Mouse (Mus musculus) ovary, postnatal 14 days (tissue): ENCODE data around the gene Cd63.

Experiments
- DNase-seq: peaks from one replicate; pipeline ENCODE4 v3.0.0; 2022; ENCODE audit warnings: low spot score

The Cd63 gene

GRCm38 (mm10) chr10:128904812-128905211 is 4.0 kb downstream of the Cd63 start:
- DNase-seq: no peak

GRCm38 (mm10) chr10:128908778-128909448 is 8.1 kb downstream of the Cd63 start:
- no peak for DNase-seq

- peak; percentile 75 for DNase-seq
These were observed 8.8 kb downstream of the Cd63 start for GRCm38 (mm10) chr10:128909567-128910028.

GRCm38 (mm10) chr10:128910066-128910841 is 9.5 kb downstream of the Cd63 start:
- peak; percentile 61 for DNase-seq

- DNase-seq: no peak
These were observed 10.6 kb downstream of the Cd63 start for GRCm38 (mm10) chr10:128911430-128911829.

GRCm38 (mm10) chr10:128912268-128912667 is 11.5 kb downstream of the Cd63 start:
- no peak for DNase-seq

DNA sequence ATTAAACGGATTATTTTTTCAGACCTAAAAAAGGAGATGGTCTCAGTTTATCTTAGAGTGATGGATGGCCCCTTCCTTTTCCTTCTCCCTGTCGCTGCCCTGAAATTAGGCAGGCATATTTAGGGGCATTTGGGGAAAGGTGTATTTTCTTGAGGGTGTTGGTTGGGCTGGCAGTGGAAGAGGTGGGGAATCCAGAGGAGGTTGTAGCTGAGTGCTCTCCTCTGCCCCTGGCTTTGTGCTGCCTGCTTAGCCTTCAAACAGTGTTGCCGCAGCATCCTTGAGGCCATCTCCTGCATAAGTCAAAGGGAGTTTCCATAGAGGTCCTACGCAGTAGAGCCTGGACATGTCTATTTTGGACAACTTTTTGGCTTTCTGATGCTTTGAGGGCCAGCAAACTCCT is 12.0 kb downstream of the Cd63 start:
- no peak for DNase-seq

DNA sequence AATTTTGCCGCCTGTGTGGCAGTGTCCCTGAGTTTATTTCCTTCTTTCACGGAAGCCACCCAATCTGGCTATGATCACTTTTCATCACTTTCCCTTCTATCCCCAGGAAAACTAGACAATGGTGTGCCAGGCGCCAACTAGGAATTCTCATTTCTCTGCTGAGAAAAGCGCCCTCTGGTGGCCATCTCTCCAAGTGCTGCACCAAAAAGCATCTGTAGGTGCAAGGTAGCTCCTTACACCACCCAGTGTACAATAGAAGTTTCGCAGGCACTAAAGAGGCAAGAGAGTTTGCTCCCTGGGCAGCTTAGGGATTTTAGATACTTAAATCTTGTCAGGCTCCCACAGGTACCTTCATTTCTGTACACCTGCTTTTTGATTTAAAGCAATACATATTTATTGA is 12.4 kb downstream of the Cd63 start:
- DNase-seq: peak; percentile 89

DNA sequence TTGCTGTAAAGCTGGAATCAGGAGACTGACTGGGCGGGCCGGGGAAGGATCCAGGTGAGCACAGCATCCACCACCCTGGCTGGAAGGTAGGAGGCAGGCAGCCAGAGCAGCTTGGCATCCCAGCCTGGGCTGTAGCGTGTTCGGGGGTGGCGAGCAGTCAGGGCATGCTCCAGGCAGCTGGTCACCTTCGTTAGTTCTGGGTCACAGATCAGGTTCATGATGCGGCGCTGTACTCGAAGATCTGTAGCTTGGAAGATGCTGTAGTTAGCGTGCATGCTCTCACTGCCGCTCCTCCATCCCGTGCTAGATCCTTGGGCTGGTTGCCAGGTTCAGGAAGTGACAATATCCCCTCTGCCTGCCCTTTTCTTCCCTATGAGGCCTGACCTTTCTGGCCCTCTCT is 12.9 kb downstream of the Cd63 start:
- no peak for DNase-seq

DNA sequence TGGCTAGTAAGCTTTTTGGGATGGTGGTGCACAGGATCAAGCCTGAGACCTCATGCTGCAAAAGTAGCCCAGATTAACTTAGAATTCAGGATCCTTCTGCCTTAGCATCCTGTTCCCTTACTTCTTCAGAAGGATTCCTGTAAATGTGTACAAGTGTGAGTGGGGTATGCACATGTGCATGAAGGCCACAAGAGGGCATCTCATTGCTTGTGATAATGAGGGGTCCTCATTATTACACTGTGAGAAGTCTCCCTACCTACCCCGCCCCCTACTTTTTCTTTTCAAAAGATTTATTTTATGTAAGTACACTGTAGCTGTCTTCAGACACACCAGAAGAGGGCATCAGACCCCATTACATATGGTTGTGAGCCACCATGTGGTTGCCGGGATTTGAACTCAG is 14.8 kb downstream of the Cd63 start:
- no peak for DNase-seq

DNA sequence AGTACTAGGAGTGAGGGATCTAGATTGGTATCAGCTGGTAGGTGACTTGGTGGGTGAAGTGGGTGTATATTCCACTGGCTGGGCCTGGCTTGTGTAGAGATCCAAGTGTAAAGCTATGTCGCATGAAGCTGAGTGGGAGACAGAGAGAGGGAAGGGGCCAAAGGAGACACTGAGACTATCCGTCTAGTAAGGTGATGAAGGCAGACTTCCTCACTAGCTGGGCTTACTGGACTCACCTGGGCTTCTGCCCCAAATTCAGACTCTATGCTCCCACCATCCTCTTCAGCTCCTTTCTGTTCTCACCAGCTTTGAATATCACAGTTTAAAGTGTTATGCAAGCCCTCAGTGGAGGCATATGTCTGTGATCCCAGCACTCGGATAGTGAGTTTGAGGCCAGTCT is 15.9 kb downstream of the Cd63 start:
- DNase-seq: no peak

GRCm38 (mm10) chr10:128917400-128917799 is 16.6 kb downstream of the Cd63 start:
- no peak for DNase-seq

DNA sequence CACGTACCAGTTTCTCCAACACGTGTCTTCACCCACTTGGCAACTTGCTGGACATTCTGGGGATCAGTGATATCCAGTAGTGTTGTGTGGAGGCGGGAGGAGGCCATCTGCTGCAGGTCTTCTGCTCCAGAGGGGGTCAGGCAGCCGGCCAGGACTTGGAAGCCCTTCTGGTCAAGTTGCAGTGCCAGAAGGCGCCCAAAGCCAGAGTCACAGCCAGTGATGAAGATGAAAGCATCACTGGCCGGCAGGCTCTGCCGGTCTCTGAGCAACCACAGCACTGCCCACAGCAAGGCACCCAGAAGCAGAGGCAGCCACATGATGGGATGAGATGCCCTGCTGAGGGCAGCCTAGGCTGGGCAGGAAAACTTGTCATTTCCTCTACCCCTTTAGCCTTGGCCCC is 17.5 kb downstream of the Cd63 start:
- no peak for DNase-seq

- DNase-seq: no peak
These were observed 18.4 kb downstream of the Cd63 start for GRCm38 (mm10) chr10:128919203-128919631.

DNA sequence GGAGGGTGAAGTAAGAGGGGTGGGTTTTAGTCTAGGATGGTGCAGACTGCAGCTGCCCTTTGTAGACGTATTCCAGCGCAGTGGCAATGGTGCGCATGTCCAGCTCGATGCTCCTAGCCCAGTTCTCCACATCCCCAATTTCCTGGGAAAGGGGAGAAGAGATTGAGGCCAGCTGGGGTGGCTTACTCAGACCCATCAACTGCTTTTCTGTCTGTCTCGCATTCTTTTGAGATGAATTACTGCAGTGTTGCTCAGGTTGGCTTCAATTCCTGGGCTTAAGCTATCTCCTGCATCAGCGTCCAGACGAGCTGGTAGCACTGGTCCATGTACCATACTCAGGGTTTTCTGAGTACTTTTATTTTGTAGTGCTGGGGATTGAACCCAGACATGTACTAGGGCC is 19.2 kb downstream of the Cd63 start:
- DNase-seq: no peak

- DNase-seq: no peak
These were observed 20.0 kb downstream of the Cd63 start for GRCm38 (mm10) chr10:128920736-128921161.

DNA sequence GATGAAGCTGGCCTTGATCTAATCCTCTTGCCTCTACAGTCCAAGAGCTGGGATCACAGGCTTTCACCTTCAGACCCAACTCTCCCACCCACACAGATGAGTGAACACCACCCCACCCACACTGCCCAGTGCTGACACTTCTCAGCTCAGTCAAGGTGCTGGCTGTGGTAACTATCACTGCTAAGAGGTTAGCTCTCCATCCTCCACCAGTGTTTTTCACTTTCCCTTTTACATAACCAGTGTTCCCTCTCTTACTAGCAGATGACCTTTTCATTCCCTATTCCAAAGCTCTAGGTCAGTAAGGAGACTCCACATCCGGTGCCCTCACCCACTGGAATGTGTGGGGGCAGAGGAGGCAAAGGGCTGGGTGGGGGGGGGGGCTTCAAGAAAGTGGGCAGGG is 20.5 kb downstream of the Cd63 start:
- DNase-seq: no peak

DNA sequence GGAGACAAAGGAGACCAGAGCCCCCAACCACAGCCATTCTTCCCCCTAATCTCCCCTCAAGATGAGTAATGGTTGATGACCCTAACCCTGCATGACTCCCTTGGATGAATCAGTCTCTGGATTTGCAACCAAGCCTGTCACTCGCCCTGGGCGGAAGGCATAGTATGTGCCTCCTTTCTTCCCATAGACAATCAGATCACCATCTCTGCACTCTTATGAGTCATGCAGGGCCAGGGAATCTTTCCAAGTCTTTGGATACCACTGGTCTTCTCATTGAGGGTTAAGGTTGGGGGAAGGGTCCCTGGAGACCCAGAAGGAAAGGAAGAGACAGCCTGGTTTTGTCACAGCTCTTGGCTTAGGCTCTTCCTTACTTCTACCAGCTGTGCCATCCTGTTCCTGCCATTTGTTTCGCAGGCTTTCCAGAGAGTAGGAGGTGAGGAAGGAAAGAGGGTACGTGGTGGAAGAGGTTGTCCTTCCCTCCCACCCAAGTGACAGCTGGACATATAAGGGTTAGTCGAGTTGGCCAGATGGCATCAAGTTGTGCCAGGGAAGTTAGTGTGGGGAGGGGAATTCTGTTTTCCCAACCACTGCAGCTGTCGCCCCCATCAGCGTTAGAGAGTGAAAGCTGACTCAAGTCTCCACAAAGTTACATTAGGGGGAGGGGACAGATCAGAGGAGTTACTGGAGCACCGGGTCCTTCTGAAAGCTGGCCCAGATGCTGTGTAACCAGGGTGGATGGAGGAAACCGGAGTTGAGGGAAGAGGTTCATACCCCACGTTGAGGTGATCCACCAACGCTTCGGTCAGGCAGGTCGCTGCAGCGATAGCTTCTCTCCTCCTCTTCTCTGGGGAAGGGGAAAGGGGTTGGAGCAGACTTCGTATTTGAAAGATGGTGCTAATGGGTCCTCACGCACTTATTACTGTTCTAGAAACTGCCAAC is 21.4 kb downstream of the Cd63 start:
- DNase-seq: no peak

DNA sequence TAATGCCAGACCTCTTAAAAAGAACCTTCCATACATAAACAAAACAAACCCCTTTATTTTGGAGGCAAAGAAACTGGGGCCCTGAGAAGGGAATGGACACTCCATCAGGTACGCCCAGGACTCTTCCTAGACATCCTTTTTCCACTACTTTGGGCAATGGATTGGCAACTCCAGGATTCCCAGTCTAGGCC is 21.9 kb downstream of the Cd63 start, which contains the start of gene Rdh5:
Rdh5 (minus strand) TSS at position 67 of the 191 bp plus-strand sequence.
- no peak for DNase-seq

DNA sequence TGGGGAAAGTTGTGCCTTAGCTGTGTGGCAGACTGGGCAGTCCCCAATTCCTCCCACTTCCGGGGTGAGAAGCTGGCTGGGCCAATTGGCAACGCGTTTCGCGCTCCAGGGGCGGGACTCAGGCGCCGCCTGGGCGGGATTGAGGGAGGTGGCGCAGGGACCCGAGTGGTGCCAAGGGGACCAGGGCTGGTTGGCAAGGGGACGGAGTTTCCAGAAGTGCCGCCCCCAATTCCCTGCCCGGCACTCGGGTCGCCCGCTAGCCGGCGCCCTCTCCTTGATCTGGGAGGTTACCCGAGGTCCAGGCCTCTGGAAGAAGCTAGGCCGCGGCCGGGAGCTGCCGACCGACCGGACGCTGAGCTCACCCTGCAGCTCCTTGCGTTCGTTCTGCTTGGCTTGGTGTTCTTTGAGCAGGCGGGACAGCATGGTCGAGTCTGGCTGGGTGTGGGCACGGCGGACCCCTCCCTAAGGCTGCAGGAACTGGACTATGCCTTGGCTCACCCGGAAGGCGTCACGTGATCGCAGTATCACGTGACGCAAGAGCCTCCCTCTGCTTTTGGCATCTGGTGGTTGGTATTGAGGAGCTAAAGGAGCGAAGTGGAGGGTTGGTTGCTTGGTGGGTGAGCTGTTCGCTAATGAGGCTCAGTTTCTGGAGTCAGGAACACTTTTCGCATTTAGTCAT is 22.4 kb downstream of the Cd63 start:
- DNase-seq: peak; percentile 92

GRCm38 (mm10) chr10:128923935-128924334 is 23.1 kb downstream of the Cd63 start, which contains the start of gene Bloc1s1:
Gene Bloc1s1 (minus strand): TSS chr10:128924035.
- DNase-seq: no peak

- DNase-seq: no peak
These were observed 27.6 kb downstream of the Cd63 start for GRCm38 (mm10) chr10:128928356-128928755.
